Mouse (Mus musculus) right cerebral cortex, adult 18-20 months (tissue): ENCODE results near the gene Mb21d2.

Source experiments
- DNase-seq: peaks from one replicate; pipeline ENCODE4 v3.0.0; 2022; ENCODE audit warnings: mixed read lengths

Mb21d2 gene

DNA sequence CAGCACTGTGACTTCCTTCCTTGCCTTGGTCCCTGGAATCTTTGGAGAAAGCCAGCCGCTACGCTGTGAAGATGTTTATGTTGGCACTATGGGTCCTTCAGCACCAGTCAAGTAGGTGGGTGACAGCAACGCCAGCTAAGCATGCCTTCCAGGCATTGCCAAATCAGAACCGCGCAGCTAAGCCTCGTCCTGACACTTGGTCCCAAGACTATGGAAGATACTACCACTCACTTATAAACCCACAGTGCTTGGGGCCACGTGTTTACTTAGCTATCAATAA is 70.5 kb downstream of the Mb21d2 start:
- DNase-seq = no peak

DNA sequence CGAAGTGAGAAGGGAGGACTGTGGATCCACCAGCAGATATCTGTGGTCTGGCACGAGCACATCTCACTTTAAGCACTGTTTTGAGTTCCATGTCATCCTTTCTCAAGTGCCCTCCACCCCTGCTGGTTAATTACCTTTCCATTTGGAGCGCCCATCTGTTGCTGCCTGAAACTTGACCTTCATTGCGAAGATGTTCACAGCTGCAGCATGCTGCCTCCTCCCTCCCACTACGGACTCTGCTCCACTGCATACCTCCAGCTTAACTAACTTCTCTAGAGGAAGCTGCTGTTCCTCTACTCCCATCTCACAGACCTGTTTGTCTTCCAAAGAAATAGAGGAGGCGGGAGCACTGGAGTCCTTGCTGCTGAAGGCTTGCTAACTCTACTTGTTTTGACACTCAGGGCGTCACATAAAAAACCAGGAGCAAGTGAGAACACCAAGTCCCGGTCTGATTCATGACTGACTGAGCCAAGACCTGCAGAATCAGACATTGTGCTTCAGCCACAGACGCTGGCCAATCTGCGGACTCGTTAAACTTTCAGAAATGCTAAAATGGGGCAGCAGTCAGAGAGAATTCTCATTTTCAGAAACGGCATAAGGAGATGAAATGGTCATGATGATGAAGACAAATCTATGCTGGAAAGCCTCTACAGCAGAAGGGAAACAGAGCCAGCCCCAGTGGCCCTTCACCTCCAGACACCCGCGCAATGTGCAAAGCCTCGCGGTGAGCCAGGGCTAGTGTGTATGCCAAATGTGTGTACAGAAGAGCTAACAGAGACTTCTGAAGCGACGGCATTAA is 71.1 kb downstream of the Mb21d2 start:
- DNase-seq = peak; percentile 45

DNA sequence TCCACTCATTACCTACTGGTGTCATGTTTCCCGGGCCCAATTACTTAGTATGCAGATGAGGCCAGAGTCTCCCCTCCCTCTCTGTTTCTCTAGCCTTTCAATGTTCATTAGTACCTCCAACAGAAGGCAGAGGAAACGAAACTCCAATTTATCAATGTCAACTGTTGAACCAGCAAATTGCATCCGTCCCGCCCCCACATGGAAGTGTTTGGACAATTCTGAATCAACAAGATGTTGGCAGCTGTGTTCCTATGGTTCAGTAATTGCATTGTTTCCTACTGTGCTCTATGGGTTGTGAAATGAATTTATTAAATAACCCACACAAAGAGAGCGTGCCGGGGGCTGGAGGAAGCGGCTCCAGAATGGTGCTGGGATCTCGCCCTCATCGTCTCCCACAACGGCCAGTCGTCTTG is 78.1 kb downstream of the Mb21d2 start:
- DNase-seq = no peak

DNA sequence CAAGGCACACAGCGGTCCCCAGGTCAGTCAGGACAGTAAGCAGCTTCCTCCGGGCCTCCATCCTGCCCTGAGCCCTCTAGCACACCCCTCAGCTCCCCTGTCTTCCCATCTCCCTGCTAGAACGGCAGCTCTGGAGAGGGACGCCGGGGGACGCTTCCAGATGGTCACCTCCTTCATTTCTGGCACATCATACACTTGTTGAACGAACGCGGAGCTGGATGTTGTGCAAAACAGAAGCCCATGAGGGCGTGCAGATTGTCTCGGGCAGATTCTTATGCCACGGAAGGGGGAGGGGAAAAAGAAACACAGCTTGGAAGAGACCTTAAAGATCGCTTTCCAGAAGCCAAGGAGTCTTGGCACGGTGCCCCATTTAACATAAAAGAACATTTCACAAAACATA is 78.6 kb downstream of the Mb21d2 start:
- DNase-seq = no peak

DNA sequence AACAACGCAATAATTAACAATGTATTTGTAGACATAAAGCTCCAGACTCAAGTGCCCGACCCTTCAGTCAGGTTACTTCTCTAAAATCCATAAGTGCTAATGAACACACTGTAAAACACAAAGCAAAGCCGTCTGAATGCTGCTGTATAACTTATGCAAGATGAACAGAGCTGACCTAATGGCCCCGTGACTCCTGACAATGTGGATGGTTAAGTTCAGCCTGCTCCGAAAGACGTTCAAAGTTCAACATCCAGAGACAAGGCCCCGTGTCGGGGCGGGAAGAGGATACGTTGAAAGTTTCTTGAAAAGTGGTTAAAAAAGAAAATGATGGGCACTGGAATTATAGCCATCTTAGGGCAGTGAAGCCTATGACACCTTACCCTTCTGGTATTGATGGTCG is 83.3 kb downstream of the Mb21d2 start:
- no peak for DNase-seq

DNA sequence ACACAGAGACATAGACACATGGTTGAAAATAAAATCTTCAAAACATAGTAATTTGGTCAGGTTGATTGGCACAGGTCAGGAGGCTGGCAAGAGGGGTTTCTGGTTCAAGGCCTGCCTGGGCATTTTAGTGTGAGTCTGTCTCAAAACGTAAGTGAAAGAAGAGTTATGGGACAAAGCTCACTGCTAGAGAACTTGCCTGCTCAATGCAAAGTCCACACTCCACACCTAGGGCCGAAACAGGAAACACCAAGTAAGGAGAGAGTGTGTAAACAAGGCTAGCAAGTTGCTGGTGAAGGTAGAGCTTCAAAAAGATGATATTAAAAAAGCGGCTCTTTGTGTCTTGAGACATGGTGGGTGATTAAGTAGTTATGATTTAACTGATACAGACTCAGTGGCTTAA is 84.1 kb downstream of the Mb21d2 start:
- DNase-seq = no peak

DNA sequence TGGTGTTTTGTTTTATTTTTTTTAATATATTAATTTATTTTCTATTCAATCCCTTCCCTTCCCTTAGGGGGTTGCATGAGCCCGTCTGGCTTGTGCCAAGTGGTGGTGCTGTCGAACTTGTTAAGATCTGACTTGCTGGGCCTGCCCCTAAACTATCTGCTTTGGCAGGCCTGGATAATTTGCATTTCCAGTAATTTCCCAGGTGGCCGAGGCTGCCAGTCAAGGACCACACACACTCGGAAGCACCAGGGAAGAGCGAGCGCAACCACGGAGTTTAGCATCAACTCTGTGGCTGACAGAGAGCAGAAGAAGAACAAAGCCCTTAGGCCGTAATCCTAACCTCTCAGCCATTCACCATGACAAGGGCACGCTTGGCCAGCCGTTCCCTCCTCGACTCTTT is 88.4 kb downstream of the Mb21d2 start:
- no peak for DNase-seq

DNA sequence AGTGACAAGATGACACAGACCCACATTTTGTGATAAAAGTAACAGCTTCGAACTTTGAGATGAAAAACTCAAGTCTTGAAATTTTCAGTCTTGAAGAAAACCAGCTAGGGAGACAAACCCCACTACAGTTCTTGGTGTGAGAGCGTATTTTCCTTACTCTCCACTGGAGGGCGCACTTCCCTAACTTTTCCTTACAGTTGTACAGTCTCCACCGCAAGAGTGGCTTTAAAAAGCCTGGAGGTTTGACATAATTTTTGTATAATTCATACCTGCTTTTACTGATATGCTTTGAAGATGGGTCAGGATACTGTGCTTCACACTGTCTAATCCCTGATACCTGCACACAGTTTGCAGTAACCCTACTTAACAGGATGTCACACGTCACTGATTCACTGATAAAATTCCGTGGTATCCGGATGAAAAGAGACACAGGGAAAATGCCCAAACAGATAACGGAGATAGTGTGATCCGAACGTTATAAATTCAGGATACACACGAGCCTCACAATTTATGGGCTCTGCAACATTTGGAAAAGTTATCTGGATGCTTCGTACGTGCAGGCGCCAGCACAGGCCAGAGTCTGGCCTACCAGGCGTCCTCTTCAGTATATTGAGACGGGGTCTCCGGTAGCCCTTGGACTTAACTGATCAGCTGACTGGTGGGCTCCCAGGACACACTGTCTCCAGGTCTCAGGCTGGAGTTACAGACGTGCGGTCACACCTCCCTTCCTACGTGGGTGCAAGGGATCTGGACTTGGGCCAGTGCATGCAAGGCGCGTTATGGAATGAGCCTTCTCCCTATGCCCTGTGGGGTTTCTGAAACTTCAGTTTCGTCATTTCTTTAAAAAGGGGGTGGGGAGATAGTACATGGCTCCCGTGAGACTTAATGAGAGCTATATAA is 89.1 kb downstream of the Mb21d2 start:
- peak; percentile 77 for DNase-seq

DNA sequence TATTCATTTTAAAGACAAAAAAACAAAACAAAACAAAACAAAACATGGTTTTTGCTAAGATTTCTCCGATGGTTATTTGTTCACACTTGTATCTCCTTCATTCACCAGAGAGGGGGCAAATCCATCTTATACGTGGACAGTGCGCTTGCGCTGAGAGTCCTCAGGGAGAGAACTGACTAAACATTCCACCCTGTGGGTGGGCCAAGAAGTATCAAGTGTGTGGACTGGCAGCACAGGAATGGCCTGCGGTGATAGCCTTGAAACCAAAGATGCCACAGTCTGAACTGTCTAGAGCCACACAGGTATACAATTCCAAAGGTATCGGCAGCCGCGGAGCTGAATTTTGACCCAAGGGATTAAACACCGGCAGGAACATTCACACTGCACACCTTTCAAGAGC is 89.9 kb downstream of the Mb21d2 start:
- DNase-seq = no peak

DNA sequence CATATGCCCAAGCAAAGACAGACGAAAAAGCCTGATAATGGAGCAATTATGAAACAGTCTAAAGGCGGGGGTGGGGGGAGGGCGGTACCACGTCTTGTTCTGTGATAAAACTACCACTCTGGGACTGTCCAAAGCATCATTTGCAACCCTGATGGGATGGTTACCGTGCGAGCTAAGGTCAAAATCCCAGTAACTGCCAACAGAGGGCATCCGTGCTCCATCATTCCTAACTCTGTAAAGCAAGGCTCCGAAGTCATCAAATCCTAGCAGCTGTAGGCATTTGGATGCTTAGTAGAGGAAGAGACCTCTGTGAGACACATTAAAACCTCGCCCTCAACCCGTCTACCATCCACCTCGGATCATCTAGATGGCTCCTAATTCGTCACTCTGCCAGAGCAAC is 91.5 kb downstream of the Mb21d2 start:
- DNase-seq = peak; percentile 65

DNA sequence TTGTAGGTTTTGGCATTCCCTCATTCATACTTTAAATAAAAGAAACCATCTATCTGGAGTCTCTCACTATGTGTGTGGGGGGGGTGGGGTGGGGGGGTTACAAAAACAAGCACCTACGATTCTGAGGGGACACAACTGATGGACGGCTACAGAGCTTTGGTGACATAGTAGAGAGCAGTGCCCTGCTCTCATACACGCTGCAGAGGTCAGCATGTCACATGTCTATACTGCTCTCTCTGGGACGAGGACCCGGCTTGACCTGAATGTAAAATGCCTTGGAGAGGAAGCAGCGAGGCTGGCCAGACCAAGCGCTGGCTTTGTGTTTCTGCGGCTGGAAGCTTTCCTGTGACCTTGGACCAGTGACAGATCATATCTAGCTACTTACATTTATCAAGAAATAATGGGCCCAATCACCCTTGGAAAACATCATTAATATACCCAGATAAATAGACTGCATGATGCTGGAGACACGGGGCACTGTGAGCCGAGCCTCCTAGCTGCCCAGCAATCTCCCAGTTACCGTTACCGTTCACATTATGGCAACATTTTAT is 97.3 kb downstream of the Mb21d2 start:
- DNase-seq = no peak

DNA sequence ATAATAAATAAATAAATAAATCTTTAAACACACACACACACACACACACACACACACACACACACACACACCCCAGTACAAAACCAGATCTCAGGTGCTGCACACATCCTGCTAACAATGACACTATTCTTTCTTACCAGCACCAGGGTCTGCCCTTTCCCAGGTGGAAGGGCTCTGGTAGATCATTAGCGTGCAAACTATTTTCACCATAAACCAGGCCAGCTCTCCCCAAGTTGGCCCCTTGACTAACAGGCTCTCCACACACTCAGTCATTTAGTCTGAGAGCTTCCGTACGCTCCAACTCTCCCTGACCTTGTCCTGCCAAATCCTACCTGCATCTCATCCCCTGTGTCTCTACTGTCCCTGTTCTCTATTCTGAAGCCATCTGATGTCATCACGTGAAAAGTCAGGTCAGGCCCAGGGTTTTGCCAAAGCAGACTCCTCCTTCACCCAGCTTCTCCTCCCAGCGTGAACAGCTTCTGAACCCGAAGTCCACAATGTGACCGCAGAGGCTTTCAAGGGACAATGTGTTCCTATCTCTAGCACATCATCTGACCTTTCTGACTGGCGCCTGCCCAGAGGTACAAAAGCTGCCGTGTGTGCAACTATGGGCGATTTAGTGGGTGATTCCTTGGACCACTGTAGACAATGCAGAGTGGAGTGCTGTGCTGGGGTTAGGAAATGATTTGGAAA is 100.1 kb downstream of the Mb21d2 start:
- DNase-seq = no peak

DNA sequence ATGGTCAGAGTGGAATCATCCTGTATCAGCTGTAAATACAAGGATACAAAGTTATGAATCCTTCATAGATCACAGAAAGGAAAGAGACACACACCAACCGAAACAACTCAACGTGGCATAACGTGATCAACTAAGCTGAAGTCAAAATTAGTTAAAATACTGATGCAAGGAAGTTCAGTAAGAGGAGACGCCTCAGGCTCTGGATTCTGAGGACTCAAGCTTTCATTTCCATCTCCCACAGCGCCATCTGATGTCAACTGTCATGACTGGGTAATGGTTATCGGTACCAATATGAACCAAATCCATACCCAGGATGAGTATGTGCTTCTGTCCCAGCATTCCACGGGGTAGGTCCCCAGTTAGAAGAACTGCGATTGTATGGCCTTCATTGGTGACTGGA is 104.7 kb downstream of the Mb21d2 start:
- DNase-seq = no peak

DNA sequence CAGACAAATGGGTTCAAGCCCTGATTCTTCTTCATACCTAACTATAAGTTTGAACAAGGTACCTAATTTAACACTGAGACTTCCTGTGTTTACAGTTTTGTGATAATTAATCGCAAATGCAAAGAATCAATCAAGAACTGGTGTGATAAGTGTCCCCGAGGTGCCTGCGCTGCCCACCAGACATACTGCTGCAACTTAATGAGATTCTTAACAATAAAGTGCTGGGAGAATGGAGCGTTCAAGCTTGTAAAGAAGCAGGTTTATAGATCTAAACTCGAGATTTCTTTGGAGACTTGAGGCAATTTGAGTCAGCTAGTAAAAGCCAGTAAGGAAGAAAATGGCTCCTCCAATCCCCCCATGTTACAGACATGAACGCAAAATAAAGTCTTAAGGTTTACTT is 107.7 kb downstream of the Mb21d2 start:
- no peak for DNase-seq

DNA sequence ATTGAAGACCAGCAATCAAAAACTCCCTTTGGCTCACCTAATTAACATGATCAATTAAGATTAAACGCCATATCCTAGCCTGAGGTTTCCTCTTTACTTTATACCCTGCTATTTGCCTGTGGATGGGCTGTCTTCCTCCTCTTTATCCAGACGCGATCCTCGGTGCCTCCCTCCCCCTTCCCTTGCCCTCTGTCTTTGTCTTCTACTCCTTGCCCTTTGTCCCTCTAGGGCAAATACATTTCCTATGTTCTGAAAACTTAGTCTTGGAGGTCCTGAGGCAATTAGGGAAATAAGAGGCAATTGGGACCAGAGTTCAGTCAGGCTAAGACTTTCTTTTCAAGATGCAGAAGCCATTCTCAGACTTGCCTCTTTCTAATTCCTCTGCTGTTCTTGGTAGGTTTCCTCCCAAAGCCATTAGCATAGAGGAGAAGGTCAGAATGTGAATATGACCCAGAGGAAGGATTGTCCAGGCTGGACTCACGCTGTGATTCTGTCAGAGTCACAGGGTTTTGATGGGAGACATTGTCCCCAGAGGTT is 110.7 kb downstream of the Mb21d2 start:
- DNase-seq = no peak

DNA sequence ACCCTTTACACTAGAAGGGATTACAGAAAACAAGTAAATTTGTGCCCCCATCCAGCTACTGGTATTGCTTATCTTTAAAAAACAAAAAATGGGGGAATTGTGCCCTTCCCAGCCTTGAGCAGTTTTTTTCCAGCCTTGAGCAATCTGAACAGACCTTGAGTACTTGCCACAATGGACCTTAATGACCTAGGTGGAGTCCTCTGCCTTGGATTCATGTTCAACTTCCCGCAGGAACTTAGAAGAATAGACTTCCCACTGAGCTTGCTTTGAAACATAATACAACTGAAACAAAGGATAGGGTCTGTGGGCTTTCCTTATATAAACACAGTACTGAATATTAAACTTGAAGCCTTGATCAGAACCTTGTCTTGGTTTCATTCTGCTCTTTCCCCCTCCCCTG is 116.2 kb downstream of the Mb21d2 start:
- DNase-seq = no peak

DNA sequence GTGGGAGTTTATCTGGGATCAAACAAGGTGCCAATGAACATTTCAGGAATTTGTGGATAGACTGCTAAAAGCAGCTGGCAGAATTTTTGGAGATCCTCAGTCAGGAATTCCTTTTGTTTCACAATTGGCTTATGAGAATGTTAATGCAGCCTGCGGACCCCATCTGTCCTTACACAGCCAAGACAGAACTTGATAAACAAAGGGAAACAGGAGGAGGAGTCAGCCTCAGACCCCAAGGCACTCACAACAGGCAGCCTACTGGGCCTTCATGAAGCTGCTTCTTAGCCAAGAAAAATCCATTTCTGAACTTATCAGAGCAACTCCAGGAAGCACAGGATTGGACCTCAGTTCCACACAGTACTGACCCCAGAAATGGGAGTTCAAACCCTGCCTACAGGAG is 120.4 kb downstream of the Mb21d2 start:
- DNase-seq = no peak

DNA sequence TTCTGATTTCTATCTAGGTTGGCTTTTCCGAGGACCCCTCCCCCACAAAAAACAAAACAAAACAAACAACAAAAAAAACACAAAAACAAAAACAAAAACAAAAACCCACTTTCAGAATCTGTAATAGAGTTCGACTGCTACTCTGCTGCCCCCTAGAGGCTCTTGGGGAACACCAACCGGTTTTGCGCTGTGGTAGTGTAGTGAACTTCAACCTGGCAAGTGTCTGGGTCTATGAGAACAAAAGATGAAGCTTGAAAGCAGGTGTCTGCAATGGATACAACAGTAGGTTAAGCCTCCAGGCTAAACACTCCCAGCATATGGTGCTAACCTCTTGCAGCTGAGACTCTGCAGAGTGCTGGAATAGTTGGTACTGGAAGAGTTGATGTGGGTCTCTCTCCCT is 136.4 kb downstream of the Mb21d2 start:
- peak; percentile 15 for DNase-seq
